Mouse (Mus musculus) midbrain, embryonic 11.5 days (tissue): Measurements from ENCODE around the gene Chrd. TPM values are rescaled to one million over a fixed set of nuclear protein-coding genes. Genes with fewer than 3 reads are reported as not detected.

Experiments
- ATAC-seq: fragments of 200-750 bp; cut with Nextera tagmentation; 2 replicates; pipeline ENCODE4 v1.8.0; 2017; ENCODE audit warnings: moderate TSS enrichment, moderate library complexity; ENCODE audit not compliant: low FRiP score
- DNase-seq: peaks from one replicate; pipeline ENCODE4 v3.0.0; 2015; ENCODE audit warnings: low spot score; ENCODE audit errors: missing footprints
- H3K27ac ChIP-seq: fragments of 300-500 bp; sonication (generic); 2 replicates; pipeline ENCODE4 v1.5.1; 2014; ENCODE audit warnings: low read depth, low read length
- H3K27me3 ChIP-seq: fragments of 300-500 bp; sonication (generic); 2 replicates; pipeline ENCODE4 v1.6.1; 2014; ENCODE audit warnings: mild to moderate bottlenecking, low read length, moderate library complexity, mixed read lengths; ENCODE audit not compliant: control insufficient read depth, insufficient read depth
- H3K36me3 ChIP-seq: fragments of 300-500 bp; sonication (generic); 2 replicates; pipeline ENCODE4 v1.6.1; 2014; ENCODE audit warnings: mild to moderate bottlenecking, low read length, moderate library complexity, mixed read lengths; ENCODE audit not compliant: control insufficient read depth, insufficient read depth
- H3K4me1 ChIP-seq: fragments of 300-500 bp; sonication (generic); 2 replicates; pipeline ENCODE4 v1.6.1; 2014; ENCODE audit warnings: low read length; ENCODE audit not compliant: control insufficient read depth, insufficient read depth
- H3K4me2 ChIP-seq: fragments of 300-500 bp; sonication (generic); 2 replicates; pipeline ENCODE4 v1.6.1; 2014; ENCODE audit warnings: mild to moderate bottlenecking, moderate library complexity
- H3K4me3 ChIP-seq: fragments of 300-500 bp; sonication (generic); 2 replicates; pipeline ENCODE4 v1.5.1; 2014; ENCODE audit warnings: low read depth, low read length
- H3K9ac ChIP-seq: fragments of 300-500 bp; sonication (generic); 2 replicates; pipeline ENCODE4 v1.6.1; 2014; ENCODE audit warnings: low read length
- H3K9me3 ChIP-seq: fragments of 300-500 bp; sonication (generic); 2 replicates; pipeline ENCODE4 v1.6.1; 2016; ENCODE audit warnings: low read length; ENCODE audit not compliant: control insufficient read depth
- WGBS: fragments of 180-500 bp; shearing (Covaris S2); extraction: QIAGEN DNeasy Blood & Tissue Kit; methylation state at CpG from one replicate; pipeline ENCODE4 v1.1.7; 2014; 5-methylcytosine and 5-hydroxymethylcytosine counted together
- polyA plus RNA-seq: library from polyadenylated mRNA; unstranded; fragments of >200 nt; fragmentation: Nextera tagmentation; extraction: Ambion mirVana; gene quantifications from 2 replicates; pipeline ENCODE4 v1.2.1, GENCODE M21; 2014

The Chrd gene
- polyA plus RNA-seq, 1 experiment from 2014 or later = 2.7 TPM

GRCm38 (mm10) chr16:20724338-20724748 lies 8.6 kb upstream of the Chrd start:
- H3K27me3 ChIP-seq = no peaks in the 10 kb centered on the region
- H3K9me3 ChIP-seq = no peaks in the 10 kb centered on the region
- WGBS = 35% methylated on average over 5 of the region's 5 CpGs
- H3K4me1 ChIP-seq = no peaks in the 10 kb centered on the region
- no peak overlapping the region for H3K4me2 ChIP-seq
- ATAC-seq (0 out of 2 replicates have a peak, but pooled peaks have one; percentile 65), DNase-seq (peak; percentile 81)
- H3K27ac ChIP-seq = no peak overlapping the region
- H3K4me3 ChIP-seq = no peak overlapping the region
- H3K9ac ChIP-seq = no peak overlapping the region
- H3K36me3 ChIP-seq = peaks cover 2% of the 10 kb centered on the region; the same call in 1 of the 2 replicates

DNA sequence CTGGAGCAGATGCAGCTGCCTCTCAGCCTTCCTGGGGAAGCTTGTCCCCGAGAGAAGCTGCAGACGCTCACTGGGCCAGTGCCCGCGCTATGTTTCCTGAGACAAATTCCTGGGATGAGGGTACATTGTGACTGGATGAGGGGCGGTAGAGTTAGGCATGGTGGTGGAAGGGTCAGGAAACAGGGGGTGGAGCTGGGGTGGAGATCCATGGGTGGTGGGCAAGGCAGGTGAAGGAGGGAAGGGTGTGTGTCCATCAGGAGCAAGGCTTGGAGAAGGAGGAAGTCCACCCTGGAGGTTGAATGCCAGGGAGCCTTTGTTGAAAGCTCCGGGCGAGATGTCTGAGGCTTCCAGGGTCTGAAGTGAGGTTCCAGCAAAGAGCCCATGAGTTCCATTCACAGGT lies 7.6 kb upstream of the Chrd start:
- no peaks in the 10 kb centered on the region for H3K27me3 ChIP-seq
- no peaks in the 10 kb centered on the region for H3K9me3 ChIP-seq
- no peaks in the 10 kb centered on the region for H3K4me1 ChIP-seq
- WGBS = 90% methylated on average over 7 of the region's 7 CpGs
- H3K36me3 ChIP-seq = peaks cover 2% of the 10 kb centered on the region; the same call in 1 of the 2 replicates
- H3K27ac ChIP-seq = no peak overlapping the region
- H3K4me3 ChIP-seq = no peak overlapping the region
- DNase-seq (peak; percentile 61), ATAC-seq (no peak)
- H3K4me2 ChIP-seq = no peak overlapping the region
- no peak overlapping the region for H3K9ac ChIP-seq

DNA sequence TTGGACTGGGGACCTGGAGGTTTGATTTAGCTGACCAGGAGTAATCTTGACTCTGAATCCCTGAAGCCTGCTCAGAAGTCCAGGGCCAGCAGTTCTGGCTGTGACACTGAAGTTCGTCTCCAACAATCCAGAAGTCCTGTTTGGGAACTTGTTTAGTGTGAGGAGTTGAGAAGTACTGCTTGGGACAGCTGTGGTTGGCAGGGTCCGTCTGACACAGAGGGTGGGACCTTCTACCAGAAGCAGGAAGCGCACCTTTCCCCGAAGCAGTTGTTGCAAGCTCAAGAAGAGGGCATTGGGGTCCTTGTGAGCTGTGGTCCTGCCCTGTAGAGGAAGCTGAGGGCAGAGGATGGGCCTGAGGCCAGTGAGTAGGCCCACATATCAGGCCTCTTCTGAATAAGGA lies 7.2 kb upstream of the Chrd start:
- H3K27me3 ChIP-seq = no peaks in the 10 kb centered on the region
- H3K4me2 ChIP-seq = no peak overlapping the region
- H3K9ac ChIP-seq = no peak overlapping the region
- H3K27ac ChIP-seq = no peak overlapping the region
- H3K4me3 ChIP-seq = no peak overlapping the region
- H3K4me1 ChIP-seq = no peaks in the 10 kb centered on the region
- no peak for ATAC-seq
- no peak for DNase-seq
- H3K36me3 ChIP-seq = peaks cover 2% of the 10 kb centered on the region; the same call in 1 of the 2 replicates
- H3K9me3 ChIP-seq = no peaks in the 10 kb centered on the region
- 75% methylated on average over 4 of the region's 4 CpGs for WGBS

DNA sequence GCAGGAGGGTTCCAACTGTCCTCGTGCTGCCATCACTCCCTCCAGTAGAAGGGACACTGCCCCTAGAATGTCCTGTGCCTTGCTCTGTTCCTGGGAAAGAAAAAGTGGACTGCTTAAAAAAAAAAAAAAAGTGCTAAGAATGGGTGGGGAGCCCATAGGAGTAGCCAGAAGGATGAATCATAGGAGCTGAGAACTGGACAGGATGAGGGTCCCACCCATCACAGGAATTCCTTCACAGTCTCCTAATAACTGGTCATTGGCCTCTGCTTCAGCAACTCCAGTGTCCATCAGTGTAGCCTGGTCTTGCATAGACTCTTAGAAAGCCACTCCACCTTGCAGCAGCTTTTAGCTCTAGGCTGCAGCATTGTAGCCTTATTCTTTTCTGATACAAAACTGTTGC lies 6.5 kb upstream of the Chrd start:
- WGBS = 65% methylated on average over 1 of the region's 1 CpGs
- peaks cover 2% of the 10 kb centered on the region; the same call in 1 of the 2 replicates for H3K36me3 ChIP-seq
- no peak for DNase-seq
- no peaks in the 10 kb centered on the region for H3K27me3 ChIP-seq
- H3K9ac ChIP-seq = no peak overlapping the region
- no peaks in the 10 kb centered on the region for H3K4me1 ChIP-seq
- H3K9me3 ChIP-seq = no peaks in the 10 kb centered on the region
- no peak overlapping the region for H3K4me3 ChIP-seq
- no peak for ATAC-seq
- no peak overlapping the region for H3K4me2 ChIP-seq
- no peak overlapping the region for H3K27ac ChIP-seq

GRCm38 (mm10) chr16:20730293-20730711 lies 2.6 kb upstream of the Chrd start:
- Histone ChIP-seq H3K4me2 (no peak overlapping the region), H3K9me3 (no peaks in the 10 kb centered on the region), H3K9ac (no peak overlapping the region), H3K27me3 (peaks cover 20% of the 10 kb centered on the region), H3K4me1 (peaks cover 18% of the 10 kb centered on the region), H3K4me3 (no peak overlapping the region), H3K27ac (no peak overlapping the region), H3K36me3 (no peaks in the 10 kb centered on the region)
- WGBS = 30% methylated on average over 5 of the region's 5 CpGs
- DNase-seq (peak; percentile 33), ATAC-seq (no peak)

- Histone ChIP-seq H3K27ac (no peak overlapping the region), H3K4me3 (no peak overlapping the region)
Observed at GRCm38 (mm10) chr16:20731688-20732087, 1.2 kb upstream of the Chrd start.

GRCm38 (mm10) chr16:20732251-20732924 lies 539 bp upstream of the Chrd start:
- Histone ChIP-seq H3K4me3 (peak overlapping the region; percentile 63), H3K36me3 (no peaks in the 10 kb centered on the region), H3K9me3 (no peaks in the 10 kb centered on the region), H3K9ac (peak overlapping the region; percentile 80), H3K4me1 (peaks cover 18% of the 10 kb centered on the region), H3K4me2 (peak overlapping the region; percentile 98), H3K27ac (peak overlapping the region; percentile 61), H3K27me3 (peaks cover 27% of the 10 kb centered on the region)
- DNase-seq (peak; percentile 97), ATAC-seq (peak; percentile 60; the same call in 1 of the 2 replicates)
- WGBS = 0% methylated on average over 28 of the region's 30 CpGs

More at GRCm38 (mm10) chr16:20731688-20732087, 1.2 kb upstream of the Chrd start:
- Histone ChIP-seq H3K4me1 (peaks cover 18% of the 10 kb centered on the region), H3K27me3 (peaks cover 27% of the 10 kb centered on the region), H3K36me3 (no peaks in the 10 kb centered on the region), H3K9ac (no peak overlapping the region; the same call in 1 of the 2 replicates), H3K4me2 (no peak overlapping the region), H3K9me3 (no peaks in the 10 kb centered on the region)
- DNase-seq (no peak), ATAC-seq (no peak)
- WGBS = 67% methylated on average over 5 of the region's 5 CpGs

GRCm38 (mm10) chr16:20733731-20734730 lies 1.1 kb downstream of the Chrd start, which contains the start of gene Thpo:
Thpo (minus strand) TSS chr16:20734511.
- peak within 1 kb of the TSS; percentile 63 for H3K4me3 ChIP-seq
- peak; percentile 91 for DNase-seq
- no peaks in the 10 kb centered on the region for H3K9me3 ChIP-seq
- H3K4me1 ChIP-seq = peaks cover 18% of the 10 kb centered on the region
- no peak for ATAC-seq
- WGBS = 4% methylated on average over 45 of the region's 45 CpGs
- H3K27me3 ChIP-seq = peaks cover 27% of the 10 kb centered on the region
- H3K9ac ChIP-seq = peak within 1 kb of the TSS; percentile 80
- no peaks in the 10 kb centered on the region for H3K36me3 ChIP-seq
- no peak within 1 kb of the TSS for H3K27ac ChIP-seq
- peak within 1 kb of the TSS; percentile 98 for H3K4me2 ChIP-seq
